14 mouse cellular contexts compared by ENCODE assay signal in genomic region chr12:76130891-76131290, GRCm38 (mm10). TPM values are rescaled to one million over a fixed set of nuclear protein-coding genes. Genes with fewer than 3 reads are reported as not detected.
"Had no signal": no experiment of that assay in that cellular context is flagged by ENCODE, and none has a peak within 500 bp of the region (broad histone marks: within the 10 kb centered on the region; RNA-seq: fewer than 3 reads in every experiment).

No protein-coding gene starts in this region.

- DNase-seq: right cerebral cortex, adult 18-20 months; right cerebral cortex, postnatal 25 days; right cerebral cortex, postnatal 4 days had no signal

- H3K9ac ChIP-seq: lung, embryonic 15.5 days; midbrain, embryonic 13.5 days; midbrain, embryonic 15.5 days; neural tube, embryonic 13.5 days; neural tube, embryonic 15.5 days had no signal

- H3K27me3 ChIP-seq: lung, embryonic 15.5 days; midbrain, embryonic 13.5 days; midbrain, embryonic 15.5 days; neural tube, embryonic 13.5 days; neural tube, embryonic 15.5 days had no signal

- H3K4me2 ChIP-seq: lung, embryonic 15.5 days; midbrain, embryonic 11.5 days; midbrain, embryonic 13.5 days; midbrain, embryonic 15.5 days; neural tube, embryonic 13.5 days; neural tube, embryonic 15.5 days had no signal

- ATAC-seq: lung, postnatal 0 days; midbrain, embryonic 13.5 days; midbrain, embryonic 15.5 days had no signal

- H3K27ac ChIP-seq: lung, embryonic 15.5 days; macrophage; midbrain, embryonic 13.5 days; midbrain, embryonic 15.5 days; neural tube, embryonic 13.5 days; neural tube, embryonic 15.5 days had no signal

- H3K9me3 ChIP-seq: lung, embryonic 15.5 days; megakaryocyte, embryonic 14.5 days; midbrain, embryonic 13.5 days; midbrain, embryonic 15.5 days; neural tube, embryonic 13.5 days; neural tube, embryonic 15.5 days had no signal

- H3K36me3 ChIP-seq: lung, embryonic 15.5 days; midbrain, embryonic 13.5 days; midbrain, embryonic 15.5 days; neural tube, embryonic 13.5 days; neural tube, embryonic 15.5 days had no signal

- H3K4me1 ChIP-seq: midbrain, embryonic 13.5 days; midbrain, embryonic 15.5 days; neural tube, embryonic 13.5 days; neural tube, embryonic 15.5 days had no signal

- H3K4me3 ChIP-seq: lung, embryonic 15.5 days; megakaryocyte, embryonic 14.5 days; midbrain, embryonic 13.5 days; midbrain, embryonic 15.5 days; neural tube, embryonic 13.5 days; neural tube, embryonic 15.5 days had no signal

RNA-seq across cellular contexts. Expression of gene Esr2, which starts 46.2 kb away (rescaled TPM):
- total RNA-seq: megakaryocyte progenitor cell, adult 5-6 weeks; monocyte, adult 5-6 weeks had no signal
- polyA plus RNA-seq: macrophage had no signal
